Mouse (Mus musculus): ENCODE data around the gene Nrxn2. TPM values are rescaled to one million over a fixed set of nuclear protein-coding genes. Genes with fewer than 3 reads are reported as not detected.

Nrxn2 gene
- polyA plus RNA-seq, 1 experiment from 2014 or later: 1.6 TPM

DNA sequence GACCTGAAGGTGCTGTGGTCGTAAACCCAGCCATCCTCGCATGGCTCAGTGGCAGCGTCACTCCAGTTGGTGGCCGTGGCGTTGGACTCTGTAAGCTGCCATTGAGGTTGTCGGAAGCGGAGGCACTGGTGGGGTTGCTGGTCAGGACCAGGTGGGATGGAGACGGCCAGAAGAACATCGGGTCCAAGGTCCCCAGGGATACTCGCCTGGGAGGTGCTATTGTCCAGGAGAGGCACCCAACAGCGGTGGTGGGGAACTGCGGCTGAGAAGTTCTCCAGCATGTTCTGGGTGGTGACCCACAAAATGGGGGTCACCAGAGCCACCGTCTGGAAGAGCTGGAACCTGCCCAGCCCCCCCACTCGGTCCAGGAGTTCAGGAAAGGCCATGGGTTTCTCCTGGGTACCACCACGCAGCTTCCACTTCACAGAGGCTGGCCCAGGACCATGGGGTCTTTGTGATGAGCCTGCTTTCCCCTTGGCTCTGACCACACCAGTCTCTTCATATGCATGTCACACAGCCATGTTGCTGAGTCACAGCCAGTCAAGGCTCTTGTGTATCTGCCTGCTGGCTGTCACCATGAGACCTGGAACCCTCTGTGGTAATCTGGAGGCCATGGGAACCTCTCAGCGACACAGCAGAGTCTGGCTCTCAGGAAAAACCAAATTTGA lies 124.0 kb downstream of the Nrxn2 start, which contains the start of gene Slc22a12:
Gene Slc22a12 (minus strand): TSS at position 666 of the 668 bp plus-strand sequence.
- no peak within 1 kb of the TSS for H3K4me2 ChIP-seq
- ATAC-seq (replicated peaks; ENCODE audit: low FRiP score) (no peak), DNase-seq (ENCODE audit: low spot score) (no peak)
- WGBS: 85% methylated on average over 16 of the region's 16 CpGs
- H3K9ac ChIP-seq (ENCODE audit: low read depth, low read length): no peak within 1 kb of the TSS
- no peaks in the 10 kb centered on the region for H3K4me1 ChIP-seq (replicated peaks; ENCODE audit: control insufficient read depth, insufficient read depth, low read length)
- no peaks in the 10 kb centered on the region; the same call in 1 of the 2 replicates for H3K27me3 ChIP-seq (replicated peaks; ENCODE audit: control insufficient read depth, insufficient read depth, low read length)
- H3K27ac ChIP-seq (ENCODE audit: low read depth, low read length): no peak within 1 kb of the TSS
- H3K4me3 ChIP-seq (ENCODE audit: low read depth, low read length): no peak within 1 kb of the TSS
- no peaks in the 10 kb centered on the region for H3K9me3 ChIP-seq (ENCODE audit: control insufficient read depth, low read length)
- no peaks in the 10 kb centered on the region for H3K36me3 ChIP-seq (ENCODE audit: control insufficient read depth, insufficient read depth, low read length)

DNA sequence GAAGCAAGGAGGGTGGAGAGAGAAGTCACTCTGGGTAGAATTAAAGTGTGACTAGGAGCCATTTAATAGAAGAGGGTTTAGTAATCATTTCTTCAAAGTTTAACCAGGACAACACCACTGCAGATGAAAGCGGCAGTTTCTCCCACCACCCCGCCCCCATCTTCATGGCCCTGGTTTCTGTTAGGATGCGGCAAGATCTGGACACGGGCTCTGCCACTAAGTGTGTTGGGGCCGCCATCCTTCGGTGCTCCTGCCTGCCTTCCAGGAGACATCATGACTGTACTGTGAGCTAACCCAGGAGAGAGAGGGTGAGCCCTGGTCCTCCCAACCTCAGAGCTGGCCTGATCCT lies 124.5 kb downstream of the Nrxn2 start:
- no peak overlapping the region for H3K4me3 ChIP-seq (ENCODE audit: low read depth, low read length)
- H3K27ac ChIP-seq (ENCODE audit: low read depth, low read length): no peak overlapping the region
- H3K9me3 ChIP-seq (ENCODE audit: control insufficient read depth, low read length): no peaks in the 10 kb centered on the region
- WGBS: 89% methylated on average over 6 of the region's 6 CpGs
- DNase-seq (ENCODE audit: low spot score): no peak
- ATAC-seq (replicated peaks; ENCODE audit: low FRiP score): no peak
- no peak overlapping the region for H3K4me2 ChIP-seq
- no peaks in the 10 kb centered on the region for H3K4me1 ChIP-seq (replicated peaks; ENCODE audit: control insufficient read depth, insufficient read depth, low read length)
- H3K9ac ChIP-seq (ENCODE audit: low read depth, low read length): no peak overlapping the region
- H3K27me3 ChIP-seq (replicated peaks; ENCODE audit: control insufficient read depth, insufficient read depth, low read length): no peaks in the 10 kb centered on the region; the same call in 1 of the 2 replicates
- no peaks in the 10 kb centered on the region for H3K36me3 ChIP-seq (ENCODE audit: control insufficient read depth, insufficient read depth, low read length)

DNA sequence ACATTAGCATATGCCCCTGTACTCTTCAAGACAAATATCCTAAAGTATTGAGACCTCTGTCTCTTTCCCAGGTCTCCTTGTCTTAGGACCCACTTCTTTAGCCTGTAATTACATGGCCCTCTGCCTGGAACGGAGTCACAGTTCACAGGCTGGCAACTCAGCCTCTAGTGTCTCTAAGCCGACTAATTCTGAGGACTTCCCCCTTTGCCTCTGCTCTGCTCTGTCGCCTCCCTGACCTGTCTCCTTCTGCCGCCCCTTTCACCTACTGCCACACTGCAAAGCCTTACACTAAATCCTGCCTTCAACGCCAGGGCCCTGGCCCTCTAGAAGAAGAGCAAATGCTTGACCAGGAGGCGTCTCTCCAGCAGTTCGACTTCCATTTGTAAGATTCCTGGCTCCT lies 125.0 kb downstream of the Nrxn2 start:
- H3K9ac ChIP-seq (ENCODE audit: low read depth, low read length): no peak overlapping the region
- H3K4me2 ChIP-seq: no peak overlapping the region
- no peak overlapping the region for H3K27ac ChIP-seq (ENCODE audit: low read depth, low read length)
- H3K27me3 ChIP-seq (replicated peaks; ENCODE audit: control insufficient read depth, insufficient read depth, low read length): no peaks in the 10 kb centered on the region; the same call in 1 of the 2 replicates
- no peaks in the 10 kb centered on the region for H3K9me3 ChIP-seq (ENCODE audit: control insufficient read depth, low read length)
- ATAC-seq (replicated peaks; ENCODE audit: low FRiP score): no peak
- H3K4me3 ChIP-seq (ENCODE audit: low read depth, low read length): no peak overlapping the region
- no peak for DNase-seq (ENCODE audit: low spot score)
- no peaks in the 10 kb centered on the region for H3K4me1 ChIP-seq (replicated peaks; ENCODE audit: control insufficient read depth, insufficient read depth, low read length)
- no peaks in the 10 kb centered on the region for H3K36me3 ChIP-seq (ENCODE audit: control insufficient read depth, insufficient read depth, low read length)
- 42% methylated on average over 7 of the region's 7 CpGs for WGBS

DNA sequence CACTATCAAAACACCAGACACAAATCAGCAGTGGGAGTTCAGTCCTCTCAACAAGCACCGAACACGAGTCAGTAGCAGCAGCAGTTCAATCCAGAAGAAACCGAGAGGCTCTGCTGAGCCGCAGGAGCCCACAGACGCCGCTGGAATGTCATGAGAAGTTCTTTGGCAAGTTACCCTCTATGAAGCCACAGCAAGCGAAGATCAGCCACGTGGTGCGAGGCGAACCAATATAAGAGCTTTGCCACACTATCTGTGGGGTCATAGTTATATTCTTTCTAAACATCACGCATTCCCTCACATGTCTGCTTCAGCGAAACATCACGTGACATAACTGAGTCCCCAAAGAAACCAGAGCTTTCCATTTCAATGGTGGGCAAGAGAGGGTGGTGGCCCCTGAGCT lies 126.2 kb downstream of the Nrxn2 start:
- Histone ChIP-seq H3K27me3 (replicated peaks; ENCODE audit: control insufficient read depth, insufficient read depth, low read length) (no peaks in the 10 kb centered on the region; the same call in 1 of the 2 replicates), H3K4me2 (no peak overlapping the region), H3K4me3 (ENCODE audit: low read depth, low read length) (no peak overlapping the region), H3K4me1 (replicated peaks; ENCODE audit: control insufficient read depth, insufficient read depth, low read length) (no peaks in the 10 kb centered on the region), H3K36me3 (ENCODE audit: control insufficient read depth, insufficient read depth, low read length) (no peaks in the 10 kb centered on the region), H3K9ac (ENCODE audit: low read depth, low read length) (no peak overlapping the region), H3K27ac (ENCODE audit: low read depth, low read length) (no peak overlapping the region), H3K9me3 (ENCODE audit: control insufficient read depth, low read length) (no peaks in the 10 kb centered on the region)
- DNase-seq (ENCODE audit: low spot score) (no peak), ATAC-seq (replicated peaks; ENCODE audit: low FRiP score) (no peak)
- 81% methylated on average over 13 of the region's 13 CpGs for WGBS

DNA sequence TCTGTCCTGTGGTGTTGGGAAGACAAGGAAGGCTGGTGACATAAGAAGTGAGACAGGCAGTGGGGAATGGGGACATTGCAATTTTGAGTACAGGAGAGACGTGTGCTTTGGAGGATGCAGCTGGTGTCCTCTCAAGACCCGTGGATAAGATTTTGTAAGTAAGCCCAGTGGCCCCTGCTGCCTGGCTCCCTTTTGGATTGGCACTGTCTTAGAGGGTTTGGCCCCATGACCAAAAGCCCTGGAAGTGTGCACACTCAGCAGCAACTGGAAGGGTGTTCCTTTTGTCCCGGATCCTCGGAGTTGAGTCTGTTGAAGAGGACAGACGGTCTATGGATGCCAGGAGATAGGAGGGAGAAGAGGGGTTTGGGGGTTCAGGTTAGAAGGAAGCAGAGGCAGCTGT lies 127.0 kb downstream of the Nrxn2 start:
- Histone ChIP-seq H3K9me3 (ENCODE audit: control insufficient read depth, low read length) (no peaks in the 10 kb centered on the region), H3K4me1 (replicated peaks; ENCODE audit: control insufficient read depth, insufficient read depth, low read length) (no peaks in the 10 kb centered on the region), H3K4me2 (no peak overlapping the region), H3K27me3 (replicated peaks; ENCODE audit: control insufficient read depth, insufficient read depth, low read length) (no peaks in the 10 kb centered on the region; the same call in 1 of the 2 replicates), H3K27ac (ENCODE audit: low read depth, low read length) (no peak overlapping the region), H3K4me3 (ENCODE audit: low read depth, low read length) (no peak overlapping the region), H3K9ac (ENCODE audit: low read depth, low read length) (no peak overlapping the region), H3K36me3 (ENCODE audit: control insufficient read depth, insufficient read depth, low read length) (no peaks in the 10 kb centered on the region)
- 86% methylated on average over 5 of the region's 5 CpGs for WGBS
- no peak for DNase-seq (ENCODE audit: low spot score)
- ATAC-seq (replicated peaks; ENCODE audit: low FRiP score): no peak

DNA sequence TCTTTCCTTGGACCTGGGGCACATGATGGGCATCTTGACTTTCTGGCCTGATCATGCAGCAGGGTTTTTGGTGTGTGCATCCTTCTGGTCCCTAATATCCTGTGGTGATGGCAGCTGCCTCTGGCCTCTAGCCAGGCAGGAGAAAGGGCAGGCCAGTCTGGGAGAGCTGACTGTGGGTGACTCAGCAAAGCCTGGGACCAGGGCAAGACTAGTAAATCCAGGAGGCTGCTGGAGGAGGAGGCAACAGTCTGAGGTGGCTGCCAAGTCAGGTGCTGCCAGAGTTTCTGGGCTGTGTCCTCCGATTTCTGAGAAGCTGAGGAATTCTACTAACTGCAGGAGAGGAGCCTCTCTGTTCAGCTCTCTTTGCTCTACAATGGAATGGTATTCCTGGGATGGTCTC lies 127.6 kb downstream of the Nrxn2 start:
- ATAC-seq (replicated peaks; ENCODE audit: low FRiP score) (no peak), DNase-seq (ENCODE audit: low spot score) (no peak)
- Histone ChIP-seq H3K4me3 (ENCODE audit: low read depth, low read length) (no peak overlapping the region), H3K9ac (ENCODE audit: low read depth, low read length) (no peak overlapping the region), H3K4me1 (replicated peaks; ENCODE audit: control insufficient read depth, insufficient read depth, low read length) (no peaks in the 10 kb centered on the region), H3K27me3 (replicated peaks; ENCODE audit: control insufficient read depth, insufficient read depth, low read length) (no peaks in the 10 kb centered on the region; the same call in 1 of the 2 replicates), H3K36me3 (ENCODE audit: control insufficient read depth, insufficient read depth, low read length) (no peaks in the 10 kb centered on the region), H3K4me2 (no peak overlapping the region), H3K9me3 (ENCODE audit: control insufficient read depth, low read length) (no peaks in the 10 kb centered on the region), H3K27ac (ENCODE audit: low read depth, low read length) (no peak overlapping the region)
- 70% methylated on average over 1 of the region's 1 CpGs for WGBS

DNA sequence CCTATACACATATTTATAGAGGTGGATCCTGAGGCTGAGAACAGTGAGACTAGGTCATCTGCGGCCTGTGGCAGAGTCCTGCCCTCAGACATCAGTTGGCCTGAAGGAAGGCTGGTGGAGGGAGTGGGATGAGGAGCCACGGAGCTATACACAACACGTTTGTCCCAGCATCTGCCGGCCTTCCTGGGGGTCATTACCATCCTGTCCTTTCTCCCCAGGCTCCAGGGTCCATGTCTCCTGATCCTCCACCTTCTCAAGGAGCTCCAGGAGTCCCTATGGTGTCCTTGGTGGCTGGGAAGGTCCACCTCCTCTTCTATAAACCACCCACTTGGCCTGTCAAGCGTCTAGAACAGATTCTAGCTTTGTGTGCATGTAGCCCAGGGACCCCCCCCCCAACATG lies 129.3 kb downstream of the Nrxn2 start:
- Histone ChIP-seq H3K4me1 (replicated peaks; ENCODE audit: control insufficient read depth, insufficient read depth, low read length) (no peaks in the 10 kb centered on the region), H3K4me3 (ENCODE audit: low read depth, low read length) (no peak overlapping the region), H3K27me3 (replicated peaks; ENCODE audit: control insufficient read depth, insufficient read depth, low read length) (no peaks in the 10 kb centered on the region; the same call in 1 of the 2 replicates), H3K9ac (ENCODE audit: low read depth, low read length) (no peak overlapping the region), H3K9me3 (ENCODE audit: control insufficient read depth, low read length) (no peaks in the 10 kb centered on the region), H3K4me2 (no peak overlapping the region), H3K27ac (ENCODE audit: low read depth, low read length) (no peak overlapping the region), H3K36me3 (ENCODE audit: control insufficient read depth, insufficient read depth, low read length) (no peaks in the 10 kb centered on the region)
- DNase-seq (ENCODE audit: low spot score) (no peak), ATAC-seq (replicated peaks; ENCODE audit: low FRiP score) (no peak)
- 73% methylated on average over 5 of the region's 5 CpGs for WGBS

DNA sequence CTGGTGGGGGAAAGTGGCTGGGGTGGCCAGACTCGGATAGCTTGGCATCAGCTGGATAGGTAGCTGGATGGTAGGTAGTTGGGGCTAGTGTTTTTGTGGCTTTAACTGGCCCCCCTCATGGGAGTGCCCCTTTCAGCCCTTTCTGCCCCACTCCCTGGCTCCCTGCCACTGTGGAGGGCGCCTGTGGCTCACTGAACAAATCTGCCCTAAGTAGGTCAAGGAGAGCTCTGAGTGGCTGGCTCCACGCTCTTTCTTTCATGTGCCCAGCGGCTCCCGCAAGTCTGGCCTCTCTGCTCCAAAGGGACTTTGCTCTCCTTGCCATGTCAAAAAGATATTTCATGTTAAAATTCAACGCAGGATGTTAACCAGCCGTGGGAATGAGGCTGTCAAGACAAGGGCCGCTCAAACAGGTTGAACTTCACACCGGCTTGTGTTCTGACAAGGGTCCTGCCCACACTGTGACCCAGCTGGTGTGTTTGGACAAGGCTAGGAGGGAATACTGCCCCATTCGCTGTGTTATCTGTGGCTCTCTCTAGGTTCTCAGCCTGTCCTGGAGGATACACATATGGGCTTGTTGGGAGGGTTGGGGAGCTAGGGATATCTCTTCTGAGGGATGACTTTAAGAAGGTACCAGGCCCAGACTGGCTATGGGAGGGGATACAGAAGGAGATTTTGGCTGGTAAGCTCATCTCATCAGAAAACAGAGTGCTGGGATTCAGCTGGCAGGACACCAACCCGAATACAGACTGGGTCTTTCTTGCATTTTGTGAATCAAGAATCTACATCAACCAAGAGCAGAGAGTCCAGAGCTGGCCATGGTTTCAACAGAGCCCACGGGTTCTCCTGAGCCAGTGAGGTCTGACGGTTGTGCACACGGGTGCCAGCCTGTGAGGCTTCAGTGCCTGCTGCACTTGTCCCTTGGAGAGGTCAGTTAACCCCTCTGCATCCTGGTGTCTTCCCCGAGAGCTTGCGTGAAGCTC lies 130.2 kb downstream of the Nrxn2 start:
- H3K4me3 ChIP-seq (ENCODE audit: low read depth, low read length): no peak overlapping the region
- H3K4me2 ChIP-seq: no peak overlapping the region
- no peaks in the 10 kb centered on the region for H3K27me3 ChIP-seq (replicated peaks; ENCODE audit: control insufficient read depth, insufficient read depth, low read length)
- H3K27ac ChIP-seq (ENCODE audit: low read depth, low read length): no peak overlapping the region
- no peaks in the 10 kb centered on the region for H3K36me3 ChIP-seq (ENCODE audit: control insufficient read depth, insufficient read depth, low read length)
- ATAC-seq (replicated peaks; ENCODE audit: low FRiP score) (no peak), DNase-seq (ENCODE audit: low spot score) (no peak)
- H3K4me1 ChIP-seq (replicated peaks; ENCODE audit: control insufficient read depth, insufficient read depth, low read length): 0 out of 2 replicates have a peak, but pooled peaks cover 2% of the 10 kb centered on the region
- 69% methylated on average over 16 of the region's 16 CpGs for WGBS
- no peaks in the 10 kb centered on the region for H3K9me3 ChIP-seq (ENCODE audit: control insufficient read depth, low read length)
- H3K9ac ChIP-seq (ENCODE audit: low read depth, low read length): no peak overlapping the region
